Mouse (Mus musculus): ENCODE measurements at regions not wholly inside any gene's neighbourhood (a gene's known extent, or its start where the extent isn't known, plus 50 kb on each side); places are given as distances from the start of the nearest gene placed in this dataset.

GRCm38 (mm10) chr10:97078022-97078473 is 401.4 kb upstream of the Dcn start:
- Histone ChIP-seq H3K27me3 (replicated peaks; ENCODE audit: control insufficient read depth, insufficient read depth, low read length) (no peaks in the 10 kb centered on the region), H3K4me2 (ENCODE audit: low read length) (no peak overlapping the region), H3K4me1 (replicated peaks; ENCODE audit: control insufficient read depth, insufficient read depth, low read length) (peaks cover 3% of the 10 kb centered on the region; the same call in 1 of the 2 replicates), H3K27ac (ENCODE audit: low read length) (no peak overlapping the region), H3K36me3 (ENCODE audit: control insufficient read depth, insufficient read depth) (no peaks in the 10 kb centered on the region), H3K9me3 (ENCODE audit: control insufficient read depth, low read length) (no peaks in the 10 kb centered on the region), H3K4me3 (replicated peaks; ENCODE audit: low read length) (no peak overlapping the region), H3K9ac (replicated peaks; ENCODE audit: low read depth, low read length) (no peak overlapping the region)
- ATAC-seq: peak; percentile 89
- 46% methylated on average over 5 of the region's 5 CpGs for WGBS

- Histone ChIP-seq H3K36me3 (ENCODE audit: control insufficient read depth, insufficient read depth) (no peaks in the 10 kb centered on the region), H3K4me1 (replicated peaks; ENCODE audit: control insufficient read depth, insufficient read depth, low read length) (peaks cover 3% of the 10 kb centered on the region; the same call in 1 of the 2 replicates), H3K4me2 (ENCODE audit: low read length) (no peak overlapping the region), H3K9me3 (ENCODE audit: control insufficient read depth, low read length) (no peaks in the 10 kb centered on the region), H3K27ac (ENCODE audit: low read length) (no peak overlapping the region), H3K27me3 (replicated peaks; ENCODE audit: control insufficient read depth, insufficient read depth, low read length) (no peaks in the 10 kb centered on the region), H3K4me3 (replicated peaks; ENCODE audit: low read length) (no peak overlapping the region), H3K9ac (replicated peaks; ENCODE audit: low read depth, low read length) (no peak overlapping the region)
- no peak for ATAC-seq
- 81% methylated on average over 6 of the region's 6 CpGs for WGBS
These were observed 399.8 kb upstream of the Dcn start for GRCm38 (mm10) chr10:97079575-97079974.

GRCm38 (mm10) chr10:97087286-97087685 is 392.1 kb upstream of the Dcn start:
- no peaks in the 10 kb centered on the region for H3K9me3 ChIP-seq (ENCODE audit: control insufficient read depth, low read length)
- H3K27ac ChIP-seq (ENCODE audit: low read length): no peak overlapping the region
- H3K27me3 ChIP-seq (replicated peaks; ENCODE audit: control insufficient read depth, insufficient read depth, low read length): no peaks in the 10 kb centered on the region
- ATAC-seq: peak; percentile 58
- H3K4me2 ChIP-seq (ENCODE audit: low read length): no peak overlapping the region
- H3K4me3 ChIP-seq (replicated peaks; ENCODE audit: low read length): no peak overlapping the region
- no peaks in the 10 kb centered on the region for H3K4me1 ChIP-seq (replicated peaks; ENCODE audit: control insufficient read depth, insufficient read depth, low read length)
- H3K9ac ChIP-seq (replicated peaks; ENCODE audit: low read depth, low read length): no peak overlapping the region
- no peaks in the 10 kb centered on the region for H3K36me3 ChIP-seq (ENCODE audit: control insufficient read depth, insufficient read depth)
- 50% methylated on average over 5 of the region's 5 CpGs for WGBS

- WGBS: 67% methylated on average over 7 of the region's 7 CpGs
- ATAC-seq: no peak
- H3K27me3 ChIP-seq (replicated peaks; ENCODE audit: control insufficient read depth, insufficient read depth, low read length): no peaks in the 10 kb centered on the region
- H3K4me3 ChIP-seq (replicated peaks; ENCODE audit: low read length): no peak overlapping the region
- no peaks in the 10 kb centered on the region for H3K36me3 ChIP-seq (ENCODE audit: control insufficient read depth, insufficient read depth)
- no peak overlapping the region for H3K27ac ChIP-seq (ENCODE audit: low read length)
- no peak overlapping the region for H3K9ac ChIP-seq (replicated peaks; ENCODE audit: low read depth, low read length)
- no peaks in the 10 kb centered on the region for H3K4me1 ChIP-seq (replicated peaks; ENCODE audit: control insufficient read depth, insufficient read depth, low read length)
- H3K4me2 ChIP-seq (ENCODE audit: low read length): no peak overlapping the region
- H3K9me3 ChIP-seq (ENCODE audit: control insufficient read depth, low read length): no peaks in the 10 kb centered on the region
These were observed 389.2 kb upstream of the Dcn start for GRCm38 (mm10) chr10:97090254-97090653.

- no peak overlapping the region for H3K4me2 ChIP-seq (ENCODE audit: low read length)
- no peaks in the 10 kb centered on the region for H3K36me3 ChIP-seq (ENCODE audit: control insufficient read depth, insufficient read depth)
- H3K9me3 ChIP-seq (ENCODE audit: control insufficient read depth, low read length): no peaks in the 10 kb centered on the region
- no peak overlapping the region for H3K27ac ChIP-seq (ENCODE audit: low read length)
- H3K27me3 ChIP-seq (replicated peaks; ENCODE audit: control insufficient read depth, insufficient read depth, low read length): no peaks in the 10 kb centered on the region
- H3K9ac ChIP-seq (replicated peaks; ENCODE audit: low read depth, low read length): no peak overlapping the region
- H3K4me1 ChIP-seq (replicated peaks; ENCODE audit: control insufficient read depth, insufficient read depth, low read length): no peaks in the 10 kb centered on the region
- no peak overlapping the region for H3K4me3 ChIP-seq (replicated peaks; ENCODE audit: low read length)
- no peak for ATAC-seq
- WGBS: 13% methylated on average over 3 of the region's 3 CpGs
These were observed 385.5 kb upstream of the Dcn start for GRCm38 (mm10) chr10:97093886-97094285.

- Histone ChIP-seq H3K27me3 (replicated peaks; ENCODE audit: control insufficient read depth, insufficient read depth, low read length) (no peaks in the 10 kb centered on the region), H3K4me2 (ENCODE audit: low read length) (no peak overlapping the region), H3K36me3 (ENCODE audit: control insufficient read depth, insufficient read depth) (no peaks in the 10 kb centered on the region), H3K27ac (ENCODE audit: low read length) (no peak overlapping the region), H3K9ac (replicated peaks; ENCODE audit: low read depth, low read length) (no peak overlapping the region), H3K4me3 (replicated peaks; ENCODE audit: low read length) (no peak overlapping the region), H3K9me3 (ENCODE audit: control insufficient read depth, low read length) (no peaks in the 10 kb centered on the region), H3K4me1 (replicated peaks; ENCODE audit: control insufficient read depth, insufficient read depth, low read length) (no peaks in the 10 kb centered on the region)
- 65% methylated on average over 3 of the region's 3 CpGs for WGBS
- no peak for ATAC-seq
These were observed 364.9 kb upstream of the Dcn start for GRCm38 (mm10) chr10:97114501-97114900.

GRCm38 (mm10) chr10:97122693-97123092 is 356.7 kb upstream of the Dcn start:
- 13% methylated on average over 1 of the region's 1 CpGs for WGBS
- Histone ChIP-seq H3K9ac (replicated peaks; ENCODE audit: low read depth, low read length) (no peak overlapping the region), H3K27me3 (replicated peaks; ENCODE audit: control insufficient read depth, insufficient read depth, low read length) (no peaks in the 10 kb centered on the region), H3K9me3 (ENCODE audit: control insufficient read depth, low read length) (no peaks in the 10 kb centered on the region), H3K4me2 (ENCODE audit: low read length) (no peak overlapping the region), H3K36me3 (ENCODE audit: control insufficient read depth, insufficient read depth) (no peaks in the 10 kb centered on the region), H3K27ac (ENCODE audit: low read length) (no peak overlapping the region), H3K4me3 (replicated peaks; ENCODE audit: low read length) (no peak overlapping the region), H3K4me1 (replicated peaks; ENCODE audit: control insufficient read depth, insufficient read depth, low read length) (peaks cover 3% of the 10 kb centered on the region)
- peak; percentile 95 for ATAC-seq

GRCm38 (mm10) chr10:97141561-97141960 is 337.8 kb upstream of the Dcn start:
- ATAC-seq: no peak
- H3K27me3 ChIP-seq (replicated peaks; ENCODE audit: control insufficient read depth, insufficient read depth, low read length): no peaks in the 10 kb centered on the region
- no peaks in the 10 kb centered on the region for H3K36me3 ChIP-seq (ENCODE audit: control insufficient read depth, insufficient read depth)
- no peak overlapping the region for H3K4me2 ChIP-seq (ENCODE audit: low read length)
- 79% methylated on average over 2 of the region's 2 CpGs for WGBS
- no peaks in the 10 kb centered on the region for H3K9me3 ChIP-seq (ENCODE audit: control insufficient read depth, low read length)
- H3K4me1 ChIP-seq (replicated peaks; ENCODE audit: control insufficient read depth, insufficient read depth, low read length): no peaks in the 10 kb centered on the region
- no peak overlapping the region for H3K27ac ChIP-seq (ENCODE audit: low read length)
- no peak overlapping the region for H3K9ac ChIP-seq (replicated peaks; ENCODE audit: low read depth, low read length)
- H3K4me3 ChIP-seq (replicated peaks; ENCODE audit: low read length): no peak overlapping the region

- no peak overlapping the region for H3K9ac ChIP-seq (replicated peaks; ENCODE audit: low read depth, low read length)
These were observed 320.6 kb upstream of the Dcn start for GRCm38 (mm10) chr10:97158561-97159395.

More at GRCm38 (mm10) chr10:97158561-97159395, 320.6 kb upstream of the Dcn start:
- Histone ChIP-seq H3K4me3 (replicated peaks; ENCODE audit: low read length) (no peak overlapping the region), H3K4me2 (ENCODE audit: low read length) (no peak overlapping the region), H3K27ac (ENCODE audit: low read length) (peak overlapping the region; percentile 66), H3K9me3 (ENCODE audit: control insufficient read depth, low read length) (no peaks in the 10 kb centered on the region), H3K4me1 (replicated peaks; ENCODE audit: control insufficient read depth, insufficient read depth, low read length) (peaks cover 16% of the 10 kb centered on the region), H3K36me3 (ENCODE audit: control insufficient read depth, insufficient read depth) (no peaks in the 10 kb centered on the region), H3K27me3 (replicated peaks; ENCODE audit: control insufficient read depth, insufficient read depth, low read length) (no peaks in the 10 kb centered on the region)
- 35% methylated on average over 10 of the region's 11 CpGs for WGBS
- peak; percentile 53 for ATAC-seq
